Mouse (Mus musculus): Measurements from ENCODE around the gene Gm49354. TPM values are rescaled to one million over a fixed set of nuclear protein-coding genes. Genes with fewer than 3 reads are reported as not detected.

The Gm49354 gene
- polyA plus RNA-seq, 1 experiment from 2014 or later: not detected

GRCm38 (mm10) chr13:59762791-59763190 lies 19.3 kb downstream of the Gm49354 start:
- no peak overlapping the region for H3K27ac ChIP-seq (replicated peaks; ENCODE audit: low read depth, low read length)
- H3K4me1 ChIP-seq (ENCODE audit: control insufficient read depth, insufficient read depth, low read length): no peaks in the 10 kb centered on the region
- H3K4me2 ChIP-seq (ENCODE audit: low read depth, low read length): no peak overlapping the region
- DNase-seq (ENCODE audit: low spot score): no peak
- H3K36me3 ChIP-seq (replicated peaks; ENCODE audit: control insufficient read depth, insufficient read depth, low read depth, low read length): no peaks in the 10 kb centered on the region; the same call in none of the 2 replicates
- 91% methylated on average over 7 of the region's 7 CpGs for WGBS
- no peaks in the 10 kb centered on the region for H3K27me3 ChIP-seq (ENCODE audit: control insufficient read depth, insufficient read depth, low read length)
- no peaks in the 10 kb centered on the region for H3K9me3 ChIP-seq (replicated peaks; ENCODE audit: control insufficient read depth, low read length)
- H3K9ac ChIP-seq (replicated peaks; ENCODE audit: low read length): no peak overlapping the region
- H3K4me3 ChIP-seq (ENCODE audit: low read depth, low read length): no peak overlapping the region
- ATAC-seq (replicated peaks; ENCODE audit: insufficient number of reproducible peaks, low FRiP score, low TSS enrichment, low read depth): no peak

- WGBS: 90% methylated on average over 7 of the region's 7 CpGs
- Histone ChIP-seq H3K9me3 (replicated peaks; ENCODE audit: control insufficient read depth, low read length) (no peaks in the 10 kb centered on the region), H3K4me3 (ENCODE audit: low read depth, low read length) (no peak overlapping the region), H3K9ac (replicated peaks; ENCODE audit: low read length) (no peak overlapping the region), H3K27me3 (ENCODE audit: control insufficient read depth, insufficient read depth, low read length) (no peaks in the 10 kb centered on the region), H3K4me2 (ENCODE audit: low read depth, low read length) (no peak overlapping the region), H3K4me1 (ENCODE audit: control insufficient read depth, insufficient read depth, low read length) (no peaks in the 10 kb centered on the region), H3K36me3 (replicated peaks; ENCODE audit: control insufficient read depth, insufficient read depth, low read depth, low read length) (no peaks in the 10 kb centered on the region; the same call in none of the 2 replicates), H3K27ac (replicated peaks; ENCODE audit: low read depth, low read length) (no peak overlapping the region)
- ATAC-seq (replicated peaks; ENCODE audit: insufficient number of reproducible peaks, low FRiP score, low TSS enrichment, low read depth) (no peak), DNase-seq (ENCODE audit: low spot score) (no peak)
Measured at GRCm38 (mm10) chr13:59756906-59757305, 25.1 kb downstream of the Gm49354 start.

- Histone ChIP-seq H3K9ac (replicated peaks; ENCODE audit: low read length) (no peak overlapping the region), H3K4me1 (ENCODE audit: control insufficient read depth, insufficient read depth, low read length) (no peaks in the 10 kb centered on the region), H3K4me3 (ENCODE audit: low read depth, low read length) (no peak overlapping the region), H3K4me2 (ENCODE audit: low read depth, low read length) (no peak overlapping the region), H3K36me3 (replicated peaks; ENCODE audit: control insufficient read depth, insufficient read depth, low read depth, low read length) (no peaks in the 10 kb centered on the region), H3K27ac (replicated peaks; ENCODE audit: low read depth, low read length) (no peak overlapping the region), H3K9me3 (replicated peaks; ENCODE audit: control insufficient read depth, low read length) (no peaks in the 10 kb centered on the region), H3K27me3 (ENCODE audit: control insufficient read depth, insufficient read depth, low read length) (no peaks in the 10 kb centered on the region)
- DNase-seq (ENCODE audit: low spot score): no peak
- no peak for ATAC-seq (replicated peaks; ENCODE audit: insufficient number of reproducible peaks, low FRiP score, low TSS enrichment, low read depth)
- WGBS: 55% methylated on average over 12 of the region's 12 CpGs
Measured at GRCm38 (mm10) chr13:59750310-59750709, 31.7 kb downstream of the Gm49354 start.

GRCm38 (mm10) chr13:59746711-59747110 lies 35.3 kb downstream of the Gm49354 start, which contains the start of gene 1700014D04Rik:
1700014D04Rik (minus strand) TSS chr13:59746752.
- ATAC-seq (replicated peaks; ENCODE audit: insufficient number of reproducible peaks, low FRiP score, low TSS enrichment, low read depth): no peak

GRCm38 (mm10) chr13:59746164-59746563 lies 35.9 kb downstream of the Gm49354 start:
- H3K27me3 ChIP-seq (ENCODE audit: control insufficient read depth, insufficient read depth, low read length): no peaks in the 10 kb centered on the region
- no peaks in the 10 kb centered on the region for H3K9me3 ChIP-seq (replicated peaks; ENCODE audit: control insufficient read depth, low read length)
- no peak overlapping the region for H3K4me2 ChIP-seq (ENCODE audit: low read depth, low read length)
- no peaks in the 10 kb centered on the region for H3K4me1 ChIP-seq (ENCODE audit: control insufficient read depth, insufficient read depth, low read length)
- no peak overlapping the region for H3K27ac ChIP-seq (replicated peaks; ENCODE audit: low read depth, low read length)
- no peak overlapping the region for H3K4me3 ChIP-seq (ENCODE audit: low read depth, low read length)
- DNase-seq (ENCODE audit: low spot score) (no peak), ATAC-seq (replicated peaks; ENCODE audit: insufficient number of reproducible peaks, low FRiP score, low TSS enrichment, low read depth) (no peak)
- no peaks in the 10 kb centered on the region for H3K36me3 ChIP-seq (replicated peaks; ENCODE audit: control insufficient read depth, insufficient read depth, low read depth, low read length)
- H3K9ac ChIP-seq (replicated peaks; ENCODE audit: low read length): no peak overlapping the region
- 74% methylated on average over 5 of the region's 6 CpGs for WGBS

More at GRCm38 (mm10) chr13:59746711-59747110, 35.3 kb downstream of the Gm49354 start, which contains the start of gene 1700014D04Rik:
- Histone ChIP-seq H3K27ac (replicated peaks; ENCODE audit: low read depth, low read length) (no peak within 1 kb of the TSS), H3K4me1 (ENCODE audit: control insufficient read depth, insufficient read depth, low read length) (no peaks in the 10 kb centered on the region), H3K36me3 (replicated peaks; ENCODE audit: control insufficient read depth, insufficient read depth, low read depth, low read length) (no peaks in the 10 kb centered on the region), H3K4me2 (ENCODE audit: low read depth, low read length) (no peak within 1 kb of the TSS), H3K27me3 (ENCODE audit: control insufficient read depth, insufficient read depth, low read length) (no peaks in the 10 kb centered on the region), H3K9ac (replicated peaks; ENCODE audit: low read length) (no peak within 1 kb of the TSS), H3K9me3 (replicated peaks; ENCODE audit: control insufficient read depth, low read length) (no peaks in the 10 kb centered on the region), H3K4me3 (ENCODE audit: low read depth, low read length) (no peak within 1 kb of the TSS)
- no peak for DNase-seq (ENCODE audit: low spot score)
- 85% methylated on average over 9 of the region's 9 CpGs for WGBS

GRCm38 (mm10) chr13:59745462-59745861 lies 36.6 kb downstream of the Gm49354 start:
- no peaks in the 10 kb centered on the region for H3K36me3 ChIP-seq (replicated peaks; ENCODE audit: control insufficient read depth, insufficient read depth, low read depth, low read length)
- no peak for ATAC-seq (replicated peaks; ENCODE audit: insufficient number of reproducible peaks, low FRiP score, low TSS enrichment, low read depth)
- no peaks in the 10 kb centered on the region for H3K9me3 ChIP-seq (replicated peaks; ENCODE audit: control insufficient read depth, low read length)
- no peak overlapping the region for H3K4me2 ChIP-seq (ENCODE audit: low read depth, low read length)
- 86% methylated on average over 6 of the region's 6 CpGs for WGBS
- no peak overlapping the region for H3K27ac ChIP-seq (replicated peaks; ENCODE audit: low read depth, low read length)
- H3K9ac ChIP-seq (replicated peaks; ENCODE audit: low read length): no peak overlapping the region
- DNase-seq (ENCODE audit: low spot score): no peak
- H3K27me3 ChIP-seq (ENCODE audit: control insufficient read depth, insufficient read depth, low read length): no peaks in the 10 kb centered on the region
- H3K4me1 ChIP-seq (ENCODE audit: control insufficient read depth, insufficient read depth, low read length): no peaks in the 10 kb centered on the region
- no peak overlapping the region for H3K4me3 ChIP-seq (ENCODE audit: low read depth, low read length)

GRCm38 (mm10) chr13:59741697-59742096 lies 40.3 kb downstream of the Gm49354 start:
- Histone ChIP-seq H3K36me3 (replicated peaks; ENCODE audit: control insufficient read depth, insufficient read depth, low read depth, low read length) (no peaks in the 10 kb centered on the region), H3K27ac (replicated peaks; ENCODE audit: low read depth, low read length) (no peak overlapping the region), H3K4me3 (ENCODE audit: low read depth, low read length) (no peak overlapping the region), H3K27me3 (ENCODE audit: control insufficient read depth, insufficient read depth, low read length) (no peaks in the 10 kb centered on the region), H3K4me2 (ENCODE audit: low read depth, low read length) (no peak overlapping the region), H3K9ac (replicated peaks; ENCODE audit: low read length) (no peak overlapping the region), H3K9me3 (replicated peaks; ENCODE audit: control insufficient read depth, low read length) (no peaks in the 10 kb centered on the region), H3K4me1 (ENCODE audit: control insufficient read depth, insufficient read depth, low read length) (no peaks in the 10 kb centered on the region)
- DNase-seq (ENCODE audit: low spot score) (no peak), ATAC-seq (replicated peaks; ENCODE audit: insufficient number of reproducible peaks, low FRiP score, low TSS enrichment, low read depth) (no peak)
- WGBS: 77% methylated on average over 10 of the region's 10 CpGs

- H3K27ac ChIP-seq (replicated peaks; ENCODE audit: low read depth, low read length): no peak overlapping the region
- DNase-seq (ENCODE audit: low spot score) (no peak), ATAC-seq (replicated peaks; ENCODE audit: insufficient number of reproducible peaks, low FRiP score, low TSS enrichment, low read depth) (no peak)
- no peak overlapping the region for H3K9ac ChIP-seq (replicated peaks; ENCODE audit: low read length)
- H3K9me3 ChIP-seq (replicated peaks; ENCODE audit: control insufficient read depth, low read length): no peaks in the 10 kb centered on the region
- no peak overlapping the region for H3K4me2 ChIP-seq (ENCODE audit: low read depth, low read length)
- no peaks in the 10 kb centered on the region for H3K27me3 ChIP-seq (ENCODE audit: control insufficient read depth, insufficient read depth, low read length)
- H3K4me1 ChIP-seq (ENCODE audit: control insufficient read depth, insufficient read depth, low read length): no peaks in the 10 kb centered on the region
- H3K36me3 ChIP-seq (replicated peaks; ENCODE audit: control insufficient read depth, insufficient read depth, low read depth, low read length): no peaks in the 10 kb centered on the region
- 88% methylated on average over 11 of the region's 11 CpGs for WGBS
- no peak overlapping the region for H3K4me3 ChIP-seq (ENCODE audit: low read depth, low read length)
Measured at GRCm38 (mm10) chr13:59741096-59741495, 40.9 kb downstream of the Gm49354 start.
